Mouse (Mus musculus): ENCODE measurements around the gene Kif1b. TPM values are rescaled to one million over a fixed set of nuclear protein-coding genes. Genes with fewer than 3 reads are reported as not detected.

The Kif1b gene
- polyA plus RNA-seq, 1 experiment from 2014 or later: 67.2 TPM

DNA sequence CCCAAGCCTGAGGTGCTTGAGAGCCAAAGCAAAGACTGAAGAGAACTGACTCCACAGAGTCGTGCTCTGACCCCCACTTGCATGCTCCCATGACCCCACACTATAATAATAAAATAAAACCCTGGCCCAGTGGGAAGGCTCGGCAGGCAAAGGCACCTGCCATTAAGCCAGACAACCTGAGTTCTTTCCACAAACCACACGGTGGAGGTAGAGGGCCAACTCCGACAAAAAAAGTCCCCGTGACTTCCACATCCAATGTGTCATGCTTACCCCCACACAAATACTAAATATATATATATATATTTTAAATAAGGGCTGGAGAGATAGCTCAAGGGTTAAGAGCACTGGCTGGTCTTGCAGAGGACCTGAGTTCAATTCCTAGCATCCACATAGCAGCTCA lies 143.3 kb downstream of the Kif1b start:
- Histone ChIP-seq H3K4me1 (ENCODE audit: control insufficient read depth, insufficient read depth, low read length) (no peaks in the 10 kb centered on the region), H3K36me3 (ENCODE audit: control insufficient read depth, insufficient read depth, low read length) (peaks cover 53% of the 10 kb centered on the region), H3K9me3 (ENCODE audit: control insufficient read depth, low read length) (no peaks in the 10 kb centered on the region), H3K4me3 (ENCODE audit: low read depth, low read length) (no peak overlapping the region), H3K27ac (replicated peaks; ENCODE audit: low read depth, low read length) (no peak overlapping the region), H3K27me3 (replicated peaks; ENCODE audit: control insufficient read depth, insufficient read depth, low read length) (no peaks in the 10 kb centered on the region), H3K9ac (ENCODE audit: low read depth, low read length) (no peak overlapping the region), H3K4me2 (ENCODE audit: low read depth, low read length) (no peak overlapping the region)
- 55% methylated on average over 5 of the region's 5 CpGs for WGBS
- no peak for DNase-seq (ENCODE audit: low spot score)
- no peak for ATAC-seq (ENCODE audit: low read depth)

DNA sequence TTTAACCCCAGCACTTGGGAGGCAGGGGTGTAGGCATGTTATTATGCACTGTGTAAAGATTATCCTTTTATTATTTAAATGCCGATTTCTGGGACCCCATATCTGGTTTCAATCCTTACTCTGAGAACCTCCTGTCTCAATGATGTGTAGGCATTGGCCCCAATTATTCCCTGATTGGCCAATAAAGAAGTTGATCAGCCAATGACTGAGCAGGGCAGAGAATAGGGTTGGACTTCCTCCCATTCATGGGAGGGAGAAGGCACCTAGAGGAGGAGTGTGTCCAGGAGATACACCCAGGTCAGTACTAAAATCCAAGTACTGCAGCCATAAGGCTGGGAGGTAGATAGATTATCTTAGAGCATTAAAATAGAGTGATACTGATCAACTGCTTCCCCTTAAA lies 144.3 kb downstream of the Kif1b start:
- no peak for ATAC-seq (ENCODE audit: low read depth)
- WGBS: 43% methylated on average over 1 of the region's 1 CpGs

DNA sequence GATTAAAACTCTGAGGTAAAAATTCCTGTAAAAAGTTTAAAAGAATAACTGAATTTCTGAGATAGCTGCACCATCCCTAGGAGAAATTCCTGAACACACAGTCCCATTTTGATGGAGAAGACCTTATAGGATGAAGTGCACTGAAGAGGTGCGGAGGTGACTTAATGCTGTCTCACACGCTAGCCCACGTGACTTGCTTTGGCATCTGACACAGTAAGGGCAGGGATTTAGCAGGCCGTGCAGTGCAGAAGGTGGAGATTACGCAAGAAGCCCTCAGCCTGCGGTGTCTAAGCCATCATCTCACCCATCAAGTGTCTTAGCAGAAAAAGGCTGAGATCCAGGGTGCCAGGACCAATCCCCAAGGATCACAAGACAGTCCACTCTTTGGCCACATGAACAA lies 146.3 kb downstream of the Kif1b start:
- WGBS: 94% methylated on average over 6 of the region's 6 CpGs
- no peak overlapping the region for H3K27ac ChIP-seq (replicated peaks; ENCODE audit: low read depth, low read length)
- H3K9me3 ChIP-seq (ENCODE audit: control insufficient read depth, low read length): no peaks in the 10 kb centered on the region
- H3K36me3 ChIP-seq (ENCODE audit: control insufficient read depth, insufficient read depth, low read length): peaks cover 82% of the 10 kb centered on the region
- no peaks in the 10 kb centered on the region for H3K4me1 ChIP-seq (ENCODE audit: control insufficient read depth, insufficient read depth, low read length)
- H3K4me2 ChIP-seq (ENCODE audit: low read depth, low read length): no peak overlapping the region
- no peaks in the 10 kb centered on the region for H3K27me3 ChIP-seq (replicated peaks; ENCODE audit: control insufficient read depth, insufficient read depth, low read length)
- ATAC-seq (ENCODE audit: low read depth) (no peak), DNase-seq (ENCODE audit: low spot score) (no peak)
- no peak overlapping the region for H3K9ac ChIP-seq (ENCODE audit: low read depth, low read length)
- H3K4me3 ChIP-seq (ENCODE audit: low read depth, low read length): no peak overlapping the region

More for the DNA sequence above, 144.3 kb downstream of the Kif1b start:
- no peaks in the 10 kb centered on the region for H3K27me3 ChIP-seq (replicated peaks; ENCODE audit: control insufficient read depth, insufficient read depth, low read length)
- H3K4me3 ChIP-seq (ENCODE audit: low read depth, low read length): no peak overlapping the region
- peaks cover 62% of the 10 kb centered on the region for H3K36me3 ChIP-seq (ENCODE audit: control insufficient read depth, insufficient read depth, low read length)
- H3K27ac ChIP-seq (replicated peaks; ENCODE audit: low read depth, low read length): no peak overlapping the region
- no peak for DNase-seq (ENCODE audit: low spot score)
- H3K9me3 ChIP-seq (ENCODE audit: control insufficient read depth, low read length): no peaks in the 10 kb centered on the region
- no peak overlapping the region for H3K4me2 ChIP-seq (ENCODE audit: low read depth, low read length)
- no peak overlapping the region for H3K9ac ChIP-seq (ENCODE audit: low read depth, low read length)
- no peaks in the 10 kb centered on the region for H3K4me1 ChIP-seq (ENCODE audit: control insufficient read depth, insufficient read depth, low read length)

DNA sequence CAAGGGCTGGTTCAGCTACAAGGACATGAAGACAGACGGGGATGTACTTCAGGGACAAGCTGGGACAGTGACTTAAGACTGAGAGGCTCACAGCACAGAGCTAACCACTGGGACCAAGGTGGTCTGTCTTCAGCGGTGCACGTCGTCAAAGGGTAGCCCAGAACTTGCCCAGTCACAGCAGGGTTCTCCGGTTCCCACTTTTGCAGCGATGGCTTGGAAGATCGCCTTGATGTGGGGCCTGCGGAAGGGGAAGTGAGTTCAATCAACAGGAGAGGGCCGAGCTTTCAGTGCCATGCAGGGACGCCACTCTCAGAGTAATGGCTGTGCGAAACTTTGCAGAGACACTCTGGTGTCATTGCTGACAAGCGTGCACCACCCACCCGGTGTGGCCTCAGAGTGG lies 147.6 kb downstream of the Kif1b start:
- Histone ChIP-seq H3K4me3 (ENCODE audit: low read depth, low read length) (no peak overlapping the region), H3K4me1 (ENCODE audit: control insufficient read depth, insufficient read depth, low read length) (no peaks in the 10 kb centered on the region), H3K4me2 (ENCODE audit: low read depth, low read length) (no peak overlapping the region), H3K36me3 (ENCODE audit: control insufficient read depth, insufficient read depth, low read length) (peaks cover 95% of the 10 kb centered on the region), H3K9me3 (ENCODE audit: control insufficient read depth, low read length) (no peaks in the 10 kb centered on the region), H3K27me3 (replicated peaks; ENCODE audit: control insufficient read depth, insufficient read depth, low read length) (no peaks in the 10 kb centered on the region), H3K9ac (ENCODE audit: low read depth, low read length) (no peak overlapping the region), H3K27ac (replicated peaks; ENCODE audit: low read depth, low read length) (no peak overlapping the region)
- 86% methylated on average over 13 of the region's 13 CpGs for WGBS
- DNase-seq (ENCODE audit: low spot score): no peak
- no peak for ATAC-seq (ENCODE audit: low read depth)

DNA sequence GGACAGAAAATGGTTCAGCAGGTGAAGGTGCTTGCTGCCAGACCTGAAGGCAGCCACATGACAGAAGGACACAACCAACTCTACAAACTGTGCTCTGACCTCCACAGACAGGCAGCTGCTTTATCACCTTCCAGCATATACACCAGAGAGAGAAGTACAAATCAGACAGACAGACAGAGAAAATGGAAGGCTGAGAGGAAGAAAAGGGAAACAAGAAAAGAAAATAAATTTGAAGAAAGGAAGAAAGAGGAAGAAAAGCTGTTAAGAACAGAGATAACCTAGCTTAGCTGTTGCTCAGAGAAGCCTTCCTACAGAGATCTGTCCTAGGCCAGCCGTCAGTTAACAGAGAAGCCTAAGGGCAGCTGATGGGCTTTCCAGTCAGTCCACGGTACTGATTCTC lies 148.3 kb downstream of the Kif1b start:
- H3K4me3 ChIP-seq (ENCODE audit: low read depth, low read length): no peak overlapping the region
- no peaks in the 10 kb centered on the region for H3K27me3 ChIP-seq (replicated peaks; ENCODE audit: control insufficient read depth, insufficient read depth, low read length)
- no peak overlapping the region for H3K27ac ChIP-seq (replicated peaks; ENCODE audit: low read depth, low read length)
- H3K4me2 ChIP-seq (ENCODE audit: low read depth, low read length): no peak overlapping the region
- no peak for DNase-seq (ENCODE audit: low spot score)
- no peak overlapping the region for H3K9ac ChIP-seq (ENCODE audit: low read depth, low read length)
- ATAC-seq (ENCODE audit: low read depth): no peak
- no peaks in the 10 kb centered on the region for H3K4me1 ChIP-seq (ENCODE audit: control insufficient read depth, insufficient read depth, low read length)
- H3K36me3 ChIP-seq (ENCODE audit: control insufficient read depth, insufficient read depth, low read length): peaks cover 97% of the 10 kb centered on the region
- H3K9me3 ChIP-seq (ENCODE audit: control insufficient read depth, low read length): no peaks in the 10 kb centered on the region
- 90% methylated on average over 2 of the region's 2 CpGs for WGBS

DNA sequence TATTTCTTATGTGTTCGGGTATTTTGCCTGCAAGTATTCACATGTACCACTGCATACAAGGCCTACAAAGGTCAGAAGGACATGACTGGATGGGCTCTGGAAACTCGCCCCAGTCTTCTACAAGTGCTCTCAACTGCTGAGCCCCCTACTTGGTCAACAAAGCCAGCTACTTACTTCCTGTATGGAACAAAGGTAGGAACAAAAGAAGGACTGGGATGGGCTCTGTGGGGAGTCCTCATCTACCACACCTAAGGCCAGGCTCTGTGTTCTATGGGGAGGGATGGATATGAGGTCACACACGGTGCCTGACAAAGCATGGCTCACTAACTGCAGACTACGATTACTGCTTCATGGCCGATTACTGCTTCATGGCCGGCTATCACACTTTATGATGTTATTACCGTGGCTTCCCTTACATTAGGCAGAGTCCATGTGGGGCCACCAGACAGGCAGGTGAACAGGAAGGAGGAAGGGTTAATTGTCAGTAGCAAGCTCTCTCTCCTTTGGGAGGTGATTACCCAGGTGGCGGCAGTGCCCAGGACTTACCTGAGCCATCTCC lies 150.0 kb downstream of the Kif1b start:
- no peaks in the 10 kb centered on the region for H3K27me3 ChIP-seq (replicated peaks; ENCODE audit: control insufficient read depth, insufficient read depth, low read length)
- ATAC-seq (ENCODE audit: low read depth): no peak
- DNase-seq (ENCODE audit: low spot score): no peak
- no peak overlapping the region for H3K27ac ChIP-seq (replicated peaks; ENCODE audit: low read depth, low read length)
- H3K36me3 ChIP-seq (ENCODE audit: control insufficient read depth, insufficient read depth, low read length): peaks cover 97% of the 10 kb centered on the region
- H3K4me3 ChIP-seq (ENCODE audit: low read depth, low read length): no peak overlapping the region
- H3K4me2 ChIP-seq (ENCODE audit: low read depth, low read length): no peak overlapping the region
- no peak overlapping the region for H3K9ac ChIP-seq (ENCODE audit: low read depth, low read length)
- no peaks in the 10 kb centered on the region for H3K9me3 ChIP-seq (ENCODE audit: control insufficient read depth, low read length)
- WGBS: 89% methylated on average over 8 of the region's 8 CpGs
- no peaks in the 10 kb centered on the region for H3K4me1 ChIP-seq (ENCODE audit: control insufficient read depth, insufficient read depth, low read length)

DNA sequence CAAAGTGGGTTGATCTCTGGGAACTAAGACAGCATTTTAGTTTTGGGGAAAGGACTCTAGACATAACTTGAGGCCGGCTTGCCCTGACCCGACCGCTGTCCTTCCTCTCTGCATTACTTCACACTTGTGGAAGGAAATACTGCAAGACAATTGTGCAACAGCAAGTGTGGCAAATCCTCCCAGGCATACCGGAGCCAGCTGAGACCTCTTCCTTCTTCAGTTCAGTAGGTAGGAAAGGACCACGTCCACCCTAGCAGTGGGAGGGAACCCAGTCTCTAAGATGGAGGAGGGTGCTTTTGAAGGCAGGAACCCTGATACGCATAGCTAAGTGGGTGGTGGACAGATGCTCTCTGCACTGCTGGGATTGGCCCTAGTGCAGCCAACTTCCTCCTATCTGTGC lies 151.8 kb downstream of the Kif1b start:
- no peaks in the 10 kb centered on the region for H3K27me3 ChIP-seq (replicated peaks; ENCODE audit: control insufficient read depth, insufficient read depth, low read length)
- ATAC-seq (ENCODE audit: low read depth): no peak
- 92% methylated on average over 6 of the region's 6 CpGs for WGBS
- no peak for DNase-seq (ENCODE audit: low spot score)
- H3K4me2 ChIP-seq (ENCODE audit: low read depth, low read length): no peak overlapping the region
- no peak overlapping the region for H3K27ac ChIP-seq (replicated peaks; ENCODE audit: low read depth, low read length)
- H3K36me3 ChIP-seq (ENCODE audit: control insufficient read depth, insufficient read depth, low read length): peaks cover 99% of the 10 kb centered on the region
- H3K9ac ChIP-seq (ENCODE audit: low read depth, low read length): no peak overlapping the region
- H3K4me1 ChIP-seq (ENCODE audit: control insufficient read depth, insufficient read depth, low read length): no peaks in the 10 kb centered on the region
- no peaks in the 10 kb centered on the region for H3K9me3 ChIP-seq (ENCODE audit: control insufficient read depth, low read length)
- H3K4me3 ChIP-seq (ENCODE audit: low read depth, low read length): no peak overlapping the region

DNA sequence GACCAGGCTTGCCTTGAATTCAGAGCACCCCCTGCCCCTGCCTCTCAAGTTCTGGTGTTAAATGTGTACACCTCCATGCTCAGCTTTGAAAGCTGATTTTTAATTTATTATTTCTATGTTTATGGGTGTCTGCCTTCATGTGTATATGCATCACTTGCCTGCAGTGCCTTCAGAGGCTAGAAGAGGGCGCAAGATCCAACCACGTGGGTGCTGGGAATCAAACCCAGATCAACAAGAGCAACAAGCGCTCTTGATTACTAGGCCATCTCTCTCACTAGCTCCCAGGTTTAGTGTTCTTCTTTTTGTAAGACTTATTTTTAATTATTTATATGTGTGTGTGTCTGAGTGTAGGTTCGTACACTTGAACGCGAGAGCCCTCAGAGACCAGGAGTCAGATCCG lies 152.6 kb downstream of the Kif1b start:
- Histone ChIP-seq H3K36me3 (ENCODE audit: control insufficient read depth, insufficient read depth, low read length) (peaks cover 99% of the 10 kb centered on the region), H3K27ac (replicated peaks; ENCODE audit: low read depth, low read length) (no peak overlapping the region), H3K4me3 (ENCODE audit: low read depth, low read length) (no peak overlapping the region), H3K9ac (ENCODE audit: low read depth, low read length) (no peak overlapping the region), H3K4me1 (ENCODE audit: control insufficient read depth, insufficient read depth, low read length) (no peaks in the 10 kb centered on the region), H3K27me3 (replicated peaks; ENCODE audit: control insufficient read depth, insufficient read depth, low read length) (no peaks in the 10 kb centered on the region), H3K9me3 (ENCODE audit: control insufficient read depth, low read length) (no peaks in the 10 kb centered on the region), H3K4me2 (ENCODE audit: low read depth, low read length) (no peak overlapping the region)
- ATAC-seq (ENCODE audit: low read depth) (no peak), DNase-seq (ENCODE audit: low spot score) (no peak)
- 99% methylated on average over 7 of the region's 7 CpGs for WGBS

DNA sequence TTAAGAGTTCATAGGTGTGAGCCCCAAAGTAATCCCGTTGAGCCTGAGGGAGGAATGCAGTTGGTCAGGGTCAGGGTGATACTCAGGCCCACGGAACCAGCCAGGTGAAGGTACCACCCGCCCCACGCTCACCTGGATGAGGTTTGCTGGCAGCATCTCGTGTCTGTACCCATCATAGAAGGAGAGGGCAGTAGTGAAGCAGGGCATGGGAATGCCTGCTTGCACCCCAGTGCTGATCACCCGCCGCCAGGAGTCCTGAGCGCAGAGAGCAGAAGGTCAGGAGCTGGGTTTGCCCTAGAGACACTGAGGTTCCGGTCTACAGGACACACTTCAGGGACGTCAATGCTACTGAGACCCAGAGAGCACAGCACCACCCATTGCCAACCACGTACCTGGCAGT lies 156.8 kb downstream of the Kif1b start:
- Histone ChIP-seq H3K4me2 (ENCODE audit: low read depth, low read length) (no peak overlapping the region), H3K9ac (ENCODE audit: low read depth, low read length) (no peak overlapping the region), H3K9me3 (ENCODE audit: control insufficient read depth, low read length) (no peaks in the 10 kb centered on the region), H3K27ac (replicated peaks; ENCODE audit: low read depth, low read length) (no peak overlapping the region), H3K4me3 (ENCODE audit: low read depth, low read length) (no peak overlapping the region), H3K36me3 (ENCODE audit: control insufficient read depth, insufficient read depth, low read length) (peaks cover 65% of the 10 kb centered on the region), H3K27me3 (replicated peaks; ENCODE audit: control insufficient read depth, insufficient read depth, low read length) (no peaks in the 10 kb centered on the region), H3K4me1 (ENCODE audit: control insufficient read depth, insufficient read depth, low read length) (peaks cover 7% of the 10 kb centered on the region; the same call in 1 of the 2 replicates)
- no peak for ATAC-seq (ENCODE audit: low read depth)
- no peak for DNase-seq (ENCODE audit: low spot score)
- WGBS: 92% methylated on average over 11 of the region's 11 CpGs
